Mouse (Mus musculus): ENCODE measurements around the gene Slc35e3.
"Not testable (repeated sequence)": the region's sequence is repeated elsewhere in the genome, so short reads cannot be mapped to it uniquely, and the experiment has no call there.

The Slc35e3 gene

GRCm38 (mm10) chr10:117761551-117761950, 15.4 kb upstream of the Slc35e3 start:
- DNase-seq: no peak

DNA sequence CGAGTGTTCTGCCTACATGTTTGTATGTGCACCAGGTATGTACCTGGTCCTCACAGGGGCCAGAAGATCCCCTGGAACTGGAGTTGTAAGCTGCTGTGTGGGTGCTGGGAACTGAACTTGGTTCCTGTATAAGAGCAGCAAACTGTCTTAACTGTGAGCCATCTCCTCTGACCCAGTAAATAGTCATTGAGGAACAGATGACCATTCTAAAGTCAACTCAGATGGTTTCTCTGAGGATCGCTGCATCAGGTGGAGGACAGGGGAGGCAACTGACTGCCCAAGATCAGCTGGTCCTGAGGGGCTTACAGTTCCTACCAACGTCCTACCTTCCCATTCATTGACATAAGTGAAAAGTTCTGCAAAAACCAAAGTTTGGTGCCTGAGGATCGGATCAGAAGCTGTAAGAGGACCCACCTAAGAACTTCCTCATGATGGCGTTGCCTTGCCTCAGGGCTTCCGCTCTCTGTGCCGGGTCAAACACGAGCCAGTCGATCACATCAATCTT, 14.7 kb upstream of the Slc35e3 start:
- no peak for DNase-seq

DNA sequence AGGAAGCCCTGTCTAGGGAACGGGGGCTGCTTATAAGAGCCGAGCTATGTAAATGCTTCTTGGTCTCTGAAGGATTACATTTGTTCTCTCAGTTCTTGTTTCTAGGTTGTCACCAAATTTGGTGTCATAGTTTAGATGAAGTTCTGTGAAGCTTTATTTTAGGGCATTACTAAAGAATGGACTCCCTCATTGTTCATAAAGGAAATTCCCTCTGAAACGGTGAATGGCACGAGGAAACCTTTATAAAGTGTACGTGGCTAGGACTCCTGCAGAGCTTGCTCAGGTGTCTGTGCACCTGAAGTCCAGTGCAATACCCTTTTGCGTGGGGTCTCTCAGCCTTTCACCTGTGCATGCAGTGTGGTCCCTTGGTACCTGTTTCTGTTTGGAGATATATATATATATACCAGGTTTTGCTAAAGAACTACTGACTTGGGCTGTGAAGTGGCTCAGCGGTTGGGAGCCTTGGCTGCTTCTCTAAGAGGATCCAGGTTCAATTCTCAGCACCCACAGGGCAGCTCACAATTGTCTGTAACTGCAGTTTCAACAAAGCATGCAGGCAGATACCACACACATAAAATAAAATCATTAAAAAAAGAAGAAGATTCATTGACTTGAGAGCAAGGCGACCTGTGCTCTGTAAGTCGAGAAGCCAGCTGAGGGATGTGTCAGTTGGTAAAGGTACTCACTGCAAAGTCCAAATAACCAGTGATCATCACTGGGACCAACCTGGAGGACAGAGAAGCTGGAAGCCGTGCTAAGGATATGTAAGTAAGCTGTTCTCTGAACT, 13.9 kb upstream of the Slc35e3 start:
- no peak for DNase-seq

DNA sequence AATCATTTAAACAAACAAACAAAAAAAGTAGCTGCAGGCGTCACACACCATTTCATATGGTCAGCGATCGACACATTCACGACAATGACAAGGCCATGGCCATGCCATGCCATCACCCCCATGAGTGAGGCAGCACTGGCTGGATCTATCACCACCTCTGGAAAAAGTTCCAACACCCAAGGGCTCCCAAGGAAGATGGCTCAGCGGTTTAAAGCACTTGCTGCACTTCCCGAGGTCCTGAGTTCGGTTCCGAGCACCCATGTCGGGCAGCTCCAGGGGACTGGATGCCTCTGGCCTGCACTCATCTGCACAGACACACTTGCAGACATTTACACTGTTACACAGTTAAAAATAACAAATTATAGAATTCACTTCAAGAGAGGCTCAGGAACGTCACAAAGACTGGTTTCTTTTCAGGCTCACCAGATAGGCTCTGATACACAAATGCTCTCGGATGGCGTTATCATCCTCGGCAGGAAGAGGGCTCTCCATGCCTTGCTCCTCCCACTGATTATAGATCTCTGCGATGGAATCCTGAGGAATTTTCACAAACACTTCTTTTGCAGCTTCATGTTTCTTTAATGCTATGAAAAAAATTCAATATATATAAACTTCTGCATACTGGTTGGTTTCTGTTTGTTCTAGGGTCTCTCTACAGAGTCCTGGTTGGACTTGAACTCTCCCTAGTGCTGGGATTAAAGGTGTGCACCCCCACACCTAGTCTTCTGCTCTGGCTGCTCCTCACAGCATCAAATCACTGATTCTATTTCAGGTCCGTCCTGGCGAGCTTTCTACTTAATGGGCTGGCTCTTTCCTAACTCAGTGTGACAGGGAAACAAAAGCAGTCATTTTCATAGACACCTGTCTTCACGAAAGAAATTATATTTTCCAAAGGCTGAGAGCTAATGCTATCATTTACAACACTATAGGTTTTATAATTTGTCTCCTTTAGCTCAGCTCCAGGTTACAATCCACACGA, 12.9 kb upstream of the Slc35e3 start:
- no peak for DNase-seq

- not testable (repeated sequence) for DNase-seq
These were observed 12.2 kb upstream of the Slc35e3 start for GRCm38 (mm10) chr10:117758344-117758743.

GRCm38 (mm10) chr10:117757796-117758342, 11.7 kb upstream of the Slc35e3 start:
- no peak for DNase-seq

- no peak for DNase-seq
These were observed 11.1 kb upstream of the Slc35e3 start for GRCm38 (mm10) chr10:117757259-117757658.

GRCm38 (mm10) chr10:117756784-117757183, 10.6 kb upstream of the Slc35e3 start:
- DNase-seq: no peak

GRCm38 (mm10) chr10:117755799-117756467, 9.8 kb upstream of the Slc35e3 start:
- no peak for DNase-seq

- no peak for DNase-seq
These were observed 9.1 kb upstream of the Slc35e3 start for GRCm38 (mm10) chr10:117755086-117755798.

- DNase-seq: no peak
These were observed 8.4 kb upstream of the Slc35e3 start for GRCm38 (mm10) chr10:117754609-117754940.

- no peak for DNase-seq
These were observed 7.8 kb upstream of the Slc35e3 start for GRCm38 (mm10) chr10:117753711-117754608.

- no peak for DNase-seq
These were observed 6.9 kb upstream of the Slc35e3 start for GRCm38 (mm10) chr10:117752851-117753647.

GRCm38 (mm10) chr10:117752304-117752821, 6.2 kb upstream of the Slc35e3 start:
- DNase-seq: no peak

DNA sequence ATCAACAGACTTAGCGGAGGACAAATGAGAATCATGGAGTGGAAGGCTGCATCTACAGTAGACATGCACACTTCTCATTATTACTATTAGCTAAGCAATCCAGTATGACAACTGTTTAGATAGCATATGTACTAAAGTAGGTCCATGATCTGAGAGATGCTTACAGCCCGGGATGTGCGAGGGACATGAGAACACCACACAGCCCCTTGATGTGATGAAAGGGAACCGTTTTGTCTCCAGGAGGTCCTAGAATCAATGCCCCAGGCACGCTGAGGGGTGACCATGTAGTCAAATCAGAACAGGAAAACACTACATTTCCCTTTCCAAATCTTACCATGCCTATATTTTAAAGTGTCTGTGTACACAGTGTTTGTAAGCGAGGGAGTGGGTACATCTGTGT, 5.6 kb upstream of the Slc35e3 start:
- no peak for DNase-seq

- DNase-seq: no peak
These were observed 5.1 kb upstream of the Slc35e3 start for GRCm38 (mm10) chr10:117751282-117751610.

- no peak for DNase-seq
These were observed 4.5 kb upstream of the Slc35e3 start for GRCm38 (mm10) chr10:117750529-117751281.

GRCm38 (mm10) chr10:117749787-117750343, 3.7 kb upstream of the Slc35e3 start:
- no peak for DNase-seq

All from kidney, postnatal 10 days (tissue).